Mouse (Mus musculus) gonadal fat pad, adult 2 months (tissue): Measurements from ENCODE around the gene Itgbl1. TPM values are rescaled to one million over a fixed set of nuclear protein-coding genes. Genes with fewer than 3 reads are reported as not detected.
"Not testable (repeated sequence)": the region's sequence is repeated elsewhere in the genome, so short reads cannot be mapped to it uniquely, and the experiment has no call there.

Experiments
- DNase-seq: peaks from one replicate; pipeline ENCODE4 v3.0.0-alpha.2; 2012; ENCODE audit warnings: low read depth
- polyA plus RNA-seq: library from polyadenylated mRNA; depleted of rRNA; stranded (reverse); fragments of >200 nt; gene quantifications from 2 replicates; pipeline ENCODE4 v1.2.3, GENCODE M21; 2012; rRNA removed

Gene Itgbl1
- polyA plus RNA-seq: 9.5 and 11.9 TPM in 2 replicates

- DNase-seq: no peak
These were observed at the start of gene Itgbl1 for GRCm38 (mm10) chr14:123659921-123660385. Itgbl1 (plus strand) TSS chr14:123659971.

- no peak for DNase-seq
These were observed 36.8 kb upstream of the Itgbl1 start for GRCm38 (mm10) chr14:123622969-123623368.

- no peak for DNase-seq
These were observed 33.1 kb upstream of the Itgbl1 start, which contains the start of gene Nalcn for GRCm38 (mm10) chr14:123626501-123627179. Nalcn (minus strand) TSS chr14:123627144.

- DNase-seq: no peak
These were observed 32.6 kb upstream of the Itgbl1 start for GRCm38 (mm10) chr14:123627180-123627562.

- no peak for DNase-seq
These were observed 1.3 kb downstream of the Itgbl1 start for GRCm38 (mm10) chr14:123661091-123661491.

GRCm38 (mm10) chr14:123662386-123662785, 2.6 kb downstream of the Itgbl1 start:
- DNase-seq: peak; percentile 3

- DNase-seq: no peak
These were observed 3.4 kb downstream of the Itgbl1 start for GRCm38 (mm10) chr14:123663206-123663605.

GRCm38 (mm10) chr14:123664451-123664850, 4.7 kb downstream of the Itgbl1 start:
- DNase-seq: no peak

GRCm38 (mm10) chr14:123671076-123671475, 11.3 kb downstream of the Itgbl1 start:
- DNase-seq: not testable (repeated sequence)

- DNase-seq: no peak
These were observed 18.3 kb downstream of the Itgbl1 start for GRCm38 (mm10) chr14:123678091-123678490.

GRCm38 (mm10) chr14:123714751-123715150, 55.0 kb downstream of the Itgbl1 start:
- no peak for DNase-seq

- DNase-seq: no peak
These were observed 82.3 kb downstream of the Itgbl1 start for GRCm38 (mm10) chr14:123742055-123742454.

- DNase-seq: no peak
These were observed 91.2 kb downstream of the Itgbl1 start for GRCm38 (mm10) chr14:123751017-123751416.

GRCm38 (mm10) chr14:123759534-123759933, 99.8 kb downstream of the Itgbl1 start:
- no peak for DNase-seq

GRCm38 (mm10) chr14:123760079-123760478, 100.3 kb downstream of the Itgbl1 start:
- DNase-seq: no peak

- no peak for DNase-seq
These were observed 142.0 kb downstream of the Itgbl1 start for GRCm38 (mm10) chr14:123801744-123802143.

- no peak for DNase-seq
These were observed 177.9 kb downstream of the Itgbl1 start for GRCm38 (mm10) chr14:123837662-123838061.

GRCm38 (mm10) chr14:123843675-123844425, 184.1 kb downstream of the Itgbl1 start:
- DNase-seq: no peak

GRCm38 (mm10) chr14:123864531-123864930, 204.8 kb downstream of the Itgbl1 start:
- DNase-seq: no peak

GRCm38 (mm10) chr14:123865779-123866726, 206.3 kb downstream of the Itgbl1 start:
- no peak for DNase-seq

GRCm38 (mm10) chr14:123927903-123928302, 268.1 kb downstream of the Itgbl1 start:
- DNase-seq: no peak

- no peak for DNase-seq
These were observed 306.8 kb downstream of the Itgbl1 start for GRCm38 (mm10) chr14:123966531-123966930.
